Mouse (Mus musculus): ENCODE measurements around the gene Tmem141.
A peak's percentile ranks its signal among the peaks of the same experiment; 100 is the strongest.

DNA sequence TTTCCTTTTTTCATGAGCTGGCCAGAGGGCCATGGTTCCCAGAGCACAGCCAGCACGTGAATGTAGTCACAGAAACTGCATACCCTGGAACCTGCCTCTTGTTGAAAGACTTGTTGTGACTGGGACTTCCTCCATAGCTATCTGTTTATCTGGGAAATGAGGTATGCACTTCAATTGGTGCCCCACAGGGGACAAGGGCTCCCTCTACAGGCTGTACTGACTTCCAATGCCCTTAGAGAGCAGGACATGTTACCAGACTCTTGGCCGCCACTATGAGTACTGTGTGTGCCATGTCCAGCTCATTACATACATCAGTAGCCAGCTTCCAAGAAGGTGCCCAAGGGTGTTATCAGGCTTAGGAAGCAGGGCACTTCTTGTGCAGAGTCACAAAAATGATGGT, 29.9 kb downstream of the Tmem141 start:
- peak; percentile 62 for TF ChIP-seq CTCF (IDR thresholded peaks at IDR 0.05)
- no peak for TF ChIP-seq EP300 (IDR thresholded peaks at IDR 0.05)

Measured in lung, postnatal 0 days (tissue).